Mouse (Mus musculus) spleen, adult 2 months (tissue): ENCODE data around the gene Cep112.

Source experiments
- CTCF ChIP-seq: fragments of 200-500 bp; IDR thresholded peaks from 2 replicates; pipeline ENCODE4 v1.5.1; 2011; ENCODE audit warnings: mild to moderate bottlenecking, inconsistent platforms; ENCODE audit not compliant: insufficient read depth, insufficient read length, insufficient replicate concordance; ENCODE audit errors: extremely low read depth
- POLR2A ChIP-seq: fragments of 200-500 bp; IDR thresholded peaks from 2 replicates; pipeline ENCODE4 v1.6.1; 2011; ENCODE audit warnings: low read depth, low read length, inconsistent platforms

- TF ChIP-seq CTCF (no peak), POLR2A (no peak)
Measured at GRCm38 (mm10) chr11:108559506-108559905, 134.5 kb downstream of the Cep112 start.
